Mouse (Mus musculus) G1E (cell line): Measurements from ENCODE around the gene Trim37. TPM values are rescaled to one million over a fixed set of nuclear protein-coding genes. Genes with fewer than 3 reads are reported as not detected.

Experiments
- ATAC-seq: 2 replicates; pipeline ENCODE4 v1.8.0; 2016; ENCODE audit warnings: mild to moderate bottlenecking; ENCODE audit not compliant: insufficient number of reproducible peaks, poor library complexity, low FRiP score, severe bottlenecking; ENCODE audit errors: extremely low read depth
- DNase-seq: peaks from one replicate; pipeline ENCODE4 v3.0.0; 2012; ENCODE audit warnings: low spot score
- H3K27me3 ChIP-seq: 2 replicates; pipeline ENCODE4 v1.6.1; 2012; ENCODE audit warnings: mild to moderate bottlenecking, low read length, inconsistent platforms; ENCODE audit not compliant: insufficient read depth
- H3K36me3 ChIP-seq: replicated peaks from 2 replicates; pipeline ENCODE3; 2012; ENCODE audit warnings: mild to moderate bottlenecking, inconsistent platforms
- H3K4me1 ChIP-seq: 2 replicates; pipeline ENCODE4 v1.6.1; 2012; ENCODE audit warnings: low read depth, low read length, inconsistent platforms, mixed read lengths; ENCODE audit not compliant: insufficient read depth
- H3K4me3 ChIP-seq: 2 replicates; pipeline ENCODE4 v1.5.1; 2012; ENCODE audit warnings: low read depth, mild to moderate bottlenecking, inconsistent platforms, low read length, moderate library complexity, mixed read lengths
- H3K9me3 ChIP-seq: replicated peaks from 2 replicates; pipeline ENCODE4 v1.6.1; 2012; ENCODE audit warnings: inconsistent platforms
- CTCF ChIP-seq: IDR thresholded peaks from 2 replicates; pipeline ENCODE4 v1.5.1; 2012; ENCODE audit warnings: low read depth, low read length, inconsistent platforms, mixed read lengths
- GATA1 ChIP-seq: IDR thresholded peaks from 2 replicates; pipeline ENCODE4 v1.6.1; 2012; ENCODE audit warnings: borderline replicate concordance, low read length, inconsistent platforms, mixed read lengths
- GATA2 ChIP-seq: IDR thresholded peaks from 2 replicates; pipeline ENCODE4 v1.6.1; 2012; ENCODE audit warnings: low read depth, low read length, inconsistent platforms, borderline replicate concordance
- POLR2AphosphoS5 ChIP-seq: IDR thresholded peaks from 2 replicates; pipeline ENCODE4 v1.6.1; 2012; ENCODE audit warnings: low read depth, low read length, inconsistent platforms; ENCODE audit not compliant: insufficient replicate concordance
- TAL1 ChIP-seq: conservative IDR thresholded peaks from 2 replicates; pipeline ENCODE4 v1.6.1; 2012; ENCODE audit warnings: low read depth, low read length, inconsistent platforms, mixed read lengths
- polyA plus RNA-seq: library from polyadenylated mRNA; stranded (reverse); fragments of >175 nt; gene quantifications from 2 replicates; pipeline ENCODE4 v1.2.3, GENCODE M21; 2012
- total RNA-seq, 2 experiments: library from RNA; stranded (forward) in 1 of 2; stranded (reverse) in 1 of 2; fragments of 200-1000 nt in 1 of 2; fragments of >200 nt in 1 of 2; fragmentation: Nextera tagmentation in 1 of 2; gene quantifications; 2 replicates each; pipeline ENCODE4 v1.2.3; 2014 to 2017

Trim37 gene
- total RNA-seq (2014; fragmentation: Nextera tagmentation) (34.0 and 41.2 TPM in 2 replicates), total RNA-seq (2017) (50.8 and 54.7 TPM in 2 replicates), polyA plus RNA-seq (14.5 and 19.7 TPM in 2 replicates)

DNA sequence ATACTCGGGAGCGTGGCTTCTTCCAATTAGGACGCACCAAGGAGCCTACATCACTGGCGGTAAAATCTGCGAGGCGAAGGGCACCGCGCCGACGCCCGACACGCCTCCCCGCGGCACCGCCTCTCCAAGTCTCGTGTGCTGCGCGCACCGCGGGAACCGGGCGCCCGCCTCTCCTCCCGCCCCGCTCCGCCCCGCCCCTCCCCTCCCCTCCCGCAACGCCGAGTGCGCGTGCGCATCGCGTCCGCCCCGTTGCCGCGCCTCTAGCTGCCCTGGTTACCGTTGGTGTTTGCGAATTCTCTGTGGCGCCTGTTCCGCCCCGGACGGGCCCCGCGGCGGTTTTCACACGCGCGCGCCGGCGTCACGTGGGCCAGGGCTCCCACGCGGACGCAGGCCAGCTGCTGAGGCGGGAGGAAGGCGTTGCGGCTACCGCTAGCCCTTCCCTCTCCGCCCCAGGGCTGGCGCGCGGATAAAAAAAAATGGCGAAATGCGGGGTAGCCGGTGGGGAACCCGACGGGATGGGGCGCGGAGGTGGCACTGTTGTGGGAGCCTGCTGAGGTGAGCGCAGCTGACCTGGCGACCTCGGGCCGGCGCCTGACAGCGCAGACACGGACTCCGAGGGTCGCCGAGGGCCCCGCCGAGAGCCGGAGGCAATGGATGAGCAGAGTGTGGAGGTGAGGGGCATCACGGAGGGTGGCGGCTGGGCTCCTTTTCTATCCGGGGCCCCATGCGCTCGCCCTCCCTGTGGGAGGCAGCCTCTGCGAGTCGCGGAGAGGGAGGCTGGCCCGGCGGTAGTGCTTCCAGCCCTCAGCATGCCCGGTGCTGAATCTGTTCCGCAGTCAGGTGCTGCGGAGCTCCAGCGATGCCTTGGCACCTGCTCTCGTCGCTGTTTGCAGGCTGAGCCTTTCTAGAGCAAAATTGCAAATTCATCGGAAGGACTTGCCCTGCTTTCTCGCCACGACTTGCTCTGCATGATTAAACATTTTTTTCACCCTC, at the start of gene Trim37:
Gene Trim37 (plus strand): TSS at position 254 of the 993 bp plus-strand sequence.
- H3K4me3 ChIP-seq, result peak within 1 kb of the TSS; percentile 97
- H3K36me3 ChIP-seq, result peaks cover 48% of the 10 kb centered on the region
- TF ChIP-seq GATA2 (no peak), GATA1 (no peak), TAL1 (no peak), CTCF (no peak), POLR2AphosphoS5 (no peak)
- DNase-seq (peak; percentile 74), ATAC-seq (peak; percentile 72)
- no peaks in the 10 kb centered on the region for H3K27me3 ChIP-seq
- H3K4me1 ChIP-seq, result peaks cover 25% of the 10 kb centered on the region
- no peaks in the 10 kb centered on the region for H3K9me3 ChIP-seq

DNA sequence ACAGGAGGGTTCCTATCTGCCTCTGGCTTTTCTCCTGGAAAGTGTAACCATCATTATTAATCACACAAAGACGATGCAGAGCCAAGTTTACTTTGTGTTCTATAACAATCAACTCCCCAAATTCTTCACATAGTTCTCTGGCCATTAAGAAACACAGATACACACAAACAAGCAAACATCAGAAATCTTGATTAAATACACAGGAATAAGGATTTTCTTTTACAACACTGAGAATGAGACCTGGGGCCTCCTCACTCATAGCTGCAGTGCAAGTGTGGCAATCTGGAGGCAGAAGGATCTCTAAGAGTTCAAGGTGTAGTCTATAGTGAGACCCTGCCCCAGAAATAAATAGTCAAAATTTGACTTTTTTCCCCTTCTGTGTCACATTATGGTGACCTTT, 43.2 kb upstream of the Trim37 start:
- Histone ChIP-seq H3K9me3 (no peaks in the 10 kb centered on the region), H3K4me1 (peaks cover 45% of the 10 kb centered on the region), H3K27me3 (no peaks in the 10 kb centered on the region), H3K36me3 (peaks cover 67% of the 10 kb centered on the region), H3K4me3 (no peak overlapping the region; the same call in 1 of the 2 replicates)
- TF ChIP-seq GATA2 (no peak), CTCF (no peak), POLR2AphosphoS5 (no peak), GATA1 (no peak), TAL1 (no peak)
- DNase-seq, result no peak
- no peak for ATAC-seq

DNA sequence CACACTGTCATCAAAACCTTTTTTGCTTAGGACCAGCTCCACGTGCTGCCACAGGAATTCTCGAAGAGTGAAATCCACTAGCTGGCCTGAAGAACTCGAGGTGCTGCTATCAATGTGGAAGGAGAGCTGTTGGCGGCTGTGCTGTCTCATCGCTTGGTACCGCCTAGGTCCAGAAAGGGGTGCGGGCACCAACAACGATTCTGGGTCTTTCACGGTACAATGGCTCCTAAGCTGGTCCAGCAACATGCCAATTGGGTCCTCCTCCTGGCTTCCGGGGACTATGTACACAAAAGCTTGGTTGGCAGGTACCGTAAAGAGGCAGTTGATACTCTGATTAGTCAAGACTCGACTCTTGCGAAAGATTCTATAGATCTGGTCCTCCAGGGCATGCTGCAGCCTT, 41.4 kb upstream of the Trim37 start:
- no peak for DNase-seq
- Histone ChIP-seq H3K9me3 (no peaks in the 10 kb centered on the region), H3K27me3 (no peaks in the 10 kb centered on the region), H3K4me3 (peak overlapping the region; percentile 95), H3K36me3 (peaks cover 60% of the 10 kb centered on the region), H3K4me1 (peaks cover 38% of the 10 kb centered on the region)
- ATAC-seq, result no peak
- TF ChIP-seq TAL1, result no peak
- TF ChIP-seq CTCF, result no peak
- no peak for TF ChIP-seq POLR2AphosphoS5
- no peak for TF ChIP-seq GATA2
- TF ChIP-seq GATA1, result no peak

- DNase-seq (peak; percentile 94), ATAC-seq (peak; percentile 85)
- Histone ChIP-seq H3K9me3 (no peaks in the 10 kb centered on the region), H3K36me3 (peaks cover 60% of the 10 kb centered on the region), H3K4me3 (peak within 1 kb of the TSS; percentile 95), H3K4me1 (peaks cover 36% of the 10 kb centered on the region), H3K27me3 (no peaks in the 10 kb centered on the region)
- no peak for TF ChIP-seq POLR2AphosphoS5
- no peak for TF ChIP-seq TAL1
- TF ChIP-seq GATA2, result no peak
- TF ChIP-seq CTCF, result no peak
- no peak for TF ChIP-seq GATA1
Measured at GRCm38 (mm10) chr11:87086290-87086984, 40.4 kb upstream of the Trim37 start, which contains the start of gene Smg8. TSS of gene Smg8 (minus strand) at chr11:87086774.

GRCm38 (mm10) chr11:87087142-87087541, 39.7 kb upstream of the Trim37 start:
- no peak for DNase-seq
- Histone ChIP-seq H3K9me3 (no peaks in the 10 kb centered on the region), H3K4me3 (peak overlapping the region; percentile 95), H3K27me3 (no peaks in the 10 kb centered on the region), H3K36me3 (peaks cover 61% of the 10 kb centered on the region), H3K4me1 (peaks cover 32% of the 10 kb centered on the region)
- TF ChIP-seq GATA2 (no peak), CTCF (no peak), GATA1 (no peak), TAL1 (no peak), POLR2AphosphoS5 (no peak)
- no peak for ATAC-seq

- Histone ChIP-seq H3K27me3 (no peaks in the 10 kb centered on the region), H3K36me3 (peaks cover 45% of the 10 kb centered on the region), H3K9me3 (no peaks in the 10 kb centered on the region), H3K4me1 (peaks cover 7% of the 10 kb centered on the region; the same call in 1 of the 2 replicates), H3K4me3 (peak within 1 kb of the TSS; percentile 83)
- DNase-seq (no peak), ATAC-seq (no peak)
- no peak for TF ChIP-seq POLR2AphosphoS5
- no peak for TF ChIP-seq GATA1
- no peak for TF ChIP-seq TAL1
- TF ChIP-seq GATA2, result no peak
- no peak for TF ChIP-seq CTCF
Measured at GRCm38 (mm10) chr11:87108409-87108754, 18.5 kb upstream of the Trim37 start, which contains the start of gene Prr11. TSS of gene Prr11 (minus strand) at chr11:87108708.
